Mouse (Mus musculus) C2C12 (cell line): ENCODE data around the gene Olfr13.

Source experiments
- CEBPB ChIP-seq: IDR thresholded peaks from one replicate; pipeline ENCODE4 v1.6.1; 2011; ENCODE audit warnings: low read depth, mild to moderate bottlenecking, control low read depth, moderate library complexity
- CTCF ChIP-seq: IDR thresholded peaks from one replicate; pipeline ENCODE4 v1.5.1; 2011; ENCODE audit not compliant: control insufficient read depth, insufficient read depth, insufficient read length
- MAX ChIP-seq: IDR thresholded peaks from one replicate; pipeline ENCODE4 v1.6.1; 2011; ENCODE audit warnings: mild to moderate bottlenecking, control low read depth
- MYOG ChIP-seq: IDR thresholded peaks from one replicate; pipeline ENCODE4 v1.6.1; 2011; ENCODE audit not compliant: control insufficient read depth, insufficient read length; ENCODE audit errors: extremely low read depth
- USF1 ChIP-seq: IDR thresholded peaks from one replicate; pipeline ENCODE4 v1.6.1; 2011; ENCODE audit warnings: low read depth, mild to moderate bottlenecking, control low read depth, moderate library complexity

GRCm38 (mm10) chr6:43205355-43205754, 33.4 kb downstream of the Olfr13 start:
- TF ChIP-seq CEBPB = no peak
- TF ChIP-seq CTCF = no peak
- no peak for TF ChIP-seq USF1
- no peak for TF ChIP-seq MYOG
- no peak for TF ChIP-seq MAX
